Mouse (Mus musculus): ENCODE data around the gene Vps9d1.
A peak's percentile ranks its signal among the peaks of the same experiment; 100 is the strongest.

Gene Vps9d1

DNA sequence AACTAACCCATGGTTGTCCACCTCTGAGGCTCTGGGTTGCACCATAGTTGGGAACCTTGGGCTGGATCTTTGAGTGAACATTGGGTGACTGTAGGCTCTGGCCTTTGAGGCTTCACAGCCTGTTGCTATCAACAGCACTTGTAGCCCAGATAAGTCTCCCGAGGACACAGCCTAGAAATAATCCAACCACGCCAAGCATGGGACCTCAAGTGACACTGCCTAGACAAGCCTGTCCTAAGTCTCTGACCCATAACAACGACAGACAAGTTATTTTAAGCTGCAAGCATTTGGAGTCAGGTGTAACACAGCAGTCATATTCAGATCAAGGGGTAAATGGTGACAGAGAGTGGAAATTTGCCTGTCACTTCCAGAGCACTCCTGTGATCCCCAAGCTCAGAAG is 38.7 kb downstream of the Vps9d1 start:
- DNase-seq (ENCODE audit: low read depth): no peak

DNA sequence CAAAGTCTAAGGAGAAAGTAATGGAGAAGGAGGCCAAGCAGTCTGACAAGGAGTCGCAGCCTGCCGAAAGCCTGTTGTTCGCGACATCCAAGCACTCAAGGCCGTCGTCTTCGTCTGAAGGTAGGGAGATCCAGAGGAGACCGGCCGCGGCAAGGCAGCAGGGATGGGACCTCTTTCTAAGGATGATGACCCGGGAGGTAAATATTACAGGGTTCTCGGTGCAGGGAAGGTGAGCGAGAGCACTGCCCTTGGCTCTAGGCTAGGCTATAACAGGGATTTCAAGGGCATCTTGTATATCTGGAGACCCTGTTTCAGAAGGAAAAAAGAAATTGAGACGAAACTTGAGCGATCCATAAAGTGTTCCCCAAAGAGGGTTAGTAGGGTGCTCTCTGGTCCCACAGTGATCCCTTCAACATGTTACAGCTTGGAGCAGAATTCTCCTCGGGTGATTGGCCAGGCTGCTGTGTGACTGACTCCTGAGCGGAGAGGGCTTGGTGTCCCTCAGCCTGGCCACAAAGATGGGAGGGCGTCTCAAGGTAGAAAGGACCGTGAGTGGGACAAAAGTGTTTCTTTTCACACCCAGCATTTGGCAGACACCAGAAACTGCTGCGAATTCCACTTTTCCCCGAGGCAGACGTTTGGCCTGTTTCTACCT is 40.9 kb downstream of the Vps9d1 start:
- DNase-seq (ENCODE audit: low read depth): no peak

DNA sequence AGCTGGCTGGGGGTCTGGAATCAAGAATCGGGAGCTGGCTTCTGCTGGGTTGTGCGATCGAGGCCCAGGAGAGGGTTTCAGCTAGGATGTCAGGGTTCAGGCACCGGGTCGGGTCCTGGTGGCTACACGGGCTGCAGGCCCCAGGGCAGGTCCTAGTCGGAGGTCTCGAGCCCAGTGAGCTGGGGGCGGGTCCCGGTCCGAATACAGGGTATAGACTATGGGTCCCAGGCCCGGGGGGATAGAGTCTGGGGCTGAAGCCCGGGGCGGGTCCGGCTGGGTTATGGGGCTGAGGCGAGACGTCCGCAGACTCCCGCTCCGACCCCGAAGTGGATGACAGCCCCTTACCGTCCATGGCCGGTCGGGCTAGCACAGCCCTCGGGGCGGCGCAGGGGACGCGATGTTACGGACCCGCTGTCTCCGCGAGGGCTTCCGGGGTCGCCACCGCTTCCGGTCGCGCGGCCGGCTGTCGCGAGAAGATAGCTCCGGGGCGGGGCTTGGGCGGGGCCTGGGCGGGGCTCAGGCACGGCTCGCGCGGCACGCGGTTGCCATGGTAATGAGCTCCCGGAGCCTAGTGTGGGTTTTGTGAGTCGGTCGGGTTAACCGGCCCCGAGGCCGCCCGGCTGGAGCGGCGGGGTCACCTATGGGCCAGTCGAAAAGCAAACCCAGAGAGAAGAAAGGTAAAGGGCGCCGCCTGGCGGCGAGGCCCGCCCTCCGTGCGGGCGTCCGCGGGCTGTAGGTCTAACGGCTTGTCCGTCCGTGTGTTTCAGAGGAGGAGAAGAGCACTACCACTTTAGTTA is 41.6 kb downstream of the Vps9d1 start, which contains the start of the genes Chmp1a and Spata33:
TSS of gene Chmp1a (minus strand) at position 443 of the 797 bp plus-strand sequence.
TSS of gene Spata33 (plus strand) at position 512 of the 797 bp plus-strand sequence.
- DNase-seq (ENCODE audit: low read depth): peak; percentile 78

DNA sequence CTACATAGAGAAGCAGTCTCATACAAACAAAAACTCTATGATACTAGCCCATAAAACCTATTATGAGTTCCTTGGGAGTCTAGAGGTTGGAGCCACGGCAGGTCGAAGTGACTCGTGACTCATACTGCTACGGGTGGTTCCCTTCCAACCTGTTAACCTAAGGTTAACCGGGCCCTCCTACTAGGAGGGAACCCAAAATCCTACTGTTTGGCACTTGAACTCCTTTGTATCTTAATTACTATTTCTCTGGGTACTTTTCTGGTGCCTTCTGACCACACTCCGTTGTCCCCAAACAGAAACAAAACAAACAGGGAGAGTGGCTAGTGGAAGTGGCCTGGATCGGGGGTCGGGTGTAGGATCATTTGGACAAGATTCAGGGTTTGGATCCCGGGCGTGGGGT is 42.3 kb downstream of the Vps9d1 start:
- no peak for DNase-seq (ENCODE audit: low read depth)

DNA sequence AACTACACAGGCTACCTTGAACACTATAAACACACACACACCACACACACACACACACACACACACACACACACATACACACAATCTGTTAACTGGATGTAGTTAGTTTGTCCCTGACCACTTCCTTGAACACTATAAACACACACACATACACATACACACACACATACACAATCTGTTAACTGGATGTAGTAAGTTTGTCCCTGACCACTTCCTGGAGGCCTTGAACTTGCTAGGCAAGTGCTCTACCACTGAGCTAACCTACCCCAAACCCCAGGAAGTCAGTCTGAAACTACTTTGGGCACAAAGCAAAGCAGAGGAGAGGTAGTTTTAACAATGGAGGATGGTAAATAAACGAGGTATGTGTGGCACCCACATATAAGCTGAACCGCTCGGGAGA is 50.6 kb downstream of the Vps9d1 start:
- DNase-seq (ENCODE audit: low read depth): no peak

DNA sequence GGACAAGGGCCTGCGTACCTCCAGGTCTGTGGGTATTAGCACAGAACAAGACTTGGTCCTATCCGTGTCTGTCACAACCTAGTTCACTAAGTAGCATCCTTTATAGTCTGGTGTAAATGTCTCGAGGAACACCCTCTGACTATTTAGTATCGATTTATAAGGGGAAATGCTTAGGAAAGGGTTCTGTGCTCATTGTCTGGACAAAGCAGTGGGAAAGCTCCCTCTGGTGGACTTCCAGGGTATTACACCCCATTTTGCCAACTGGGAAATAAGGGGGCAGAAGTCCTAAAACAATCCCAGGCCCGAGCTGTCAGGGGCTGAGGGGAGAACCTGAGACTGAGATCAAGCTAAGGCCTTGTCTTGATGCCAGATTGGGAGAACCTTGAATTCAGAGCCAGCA is 51.9 kb downstream of the Vps9d1 start:
- DNase-seq (ENCODE audit: low read depth): peak; percentile 67

DNA sequence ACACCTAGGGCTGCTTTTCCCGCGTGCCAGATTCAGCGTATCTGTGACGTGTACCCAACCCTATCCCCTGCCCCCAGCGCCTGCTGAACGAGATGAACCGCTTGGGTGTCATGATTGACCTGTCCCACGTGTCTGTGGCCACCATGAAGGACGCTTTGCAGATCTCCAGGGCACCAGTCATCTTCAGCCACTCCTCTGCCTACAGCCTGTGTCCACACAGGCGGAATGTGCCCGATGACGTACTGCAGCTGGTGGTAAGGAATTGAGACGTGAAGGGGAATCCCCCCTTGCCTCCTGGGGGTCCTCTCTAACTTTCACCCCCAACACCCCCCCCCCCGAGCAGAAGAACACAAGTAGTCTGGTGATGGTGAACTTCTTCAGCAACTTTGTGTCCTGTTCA is 54.3 kb downstream of the Vps9d1 start:
- no peak for DNase-seq (ENCODE audit: low read depth)

DNA sequence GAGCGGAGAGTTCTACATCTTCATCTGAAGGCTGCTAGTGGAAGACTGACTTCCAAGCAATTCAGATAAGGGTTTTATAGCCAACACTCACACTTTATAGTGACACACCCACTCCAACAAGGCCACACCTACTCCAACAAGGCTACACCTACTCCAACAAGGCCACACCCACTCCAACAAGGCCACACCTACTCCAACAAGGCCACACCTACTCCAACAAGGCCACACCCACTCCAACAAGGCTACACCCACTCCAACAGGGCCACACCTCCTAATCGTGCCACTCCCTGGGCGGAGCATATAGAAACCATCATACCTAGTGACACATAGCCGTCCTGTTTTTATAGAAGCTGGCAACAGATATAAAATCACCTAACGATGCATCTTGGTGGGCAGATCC is 57.1 kb downstream of the Vps9d1 start:
- peak; percentile 61 for DNase-seq (ENCODE audit: low read depth)

DNA sequence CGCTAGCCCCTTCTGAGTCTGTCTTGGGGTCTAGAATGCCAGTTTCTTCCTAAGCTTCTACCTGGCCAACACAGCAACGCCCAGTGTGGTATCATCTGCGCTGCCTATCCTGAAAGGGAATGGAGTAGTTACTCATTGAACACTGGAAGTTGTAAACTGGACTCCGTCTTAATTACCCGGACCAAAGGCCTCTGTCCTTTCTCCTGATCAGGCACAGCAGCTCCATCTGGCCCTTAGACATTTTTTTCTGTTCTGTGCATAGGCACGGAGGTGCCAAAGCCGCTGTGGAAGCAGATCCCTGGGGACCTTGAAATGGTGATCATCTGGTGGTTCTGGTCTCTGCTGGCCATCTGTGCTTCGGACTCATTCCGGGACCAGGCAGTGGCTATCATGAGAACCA is 60.4 kb downstream of the Vps9d1 start:
- no peak for DNase-seq (ENCODE audit: low read depth)
